Mouse (Mus musculus) myocyte (in vitro differentiated cells): ENCODE measurements around the gene Slc30a7. TPM values are rescaled to one million over a fixed set of nuclear protein-coding genes. Genes with fewer than 3 reads are reported as not detected.

Experiments used
- H3K27me3 ChIP-seq: one replicate; pipeline ENCODE4 v1.6.1; 2011; ENCODE audit not compliant: control insufficient read depth, insufficient read depth, insufficient read length
- H3K36me3 ChIP-seq: one replicate; pipeline ENCODE4 v1.6.1; 2011; ENCODE audit not compliant: control insufficient read depth, insufficient read depth
- H3K4me2 ChIP-seq: one replicate; pipeline ENCODE4 v1.6.1; 2011; ENCODE audit warnings: low read depth, control low read depth
- H3K4me3 ChIP-seq: one replicate; pipeline ENCODE4 v1.5.1; 2011; ENCODE audit warnings: mild to moderate bottlenecking, control low read depth, moderate library complexity
- H3K79me2 ChIP-seq: one replicate; pipeline ENCODE4 v1.6.1; 2011; ENCODE audit not compliant: control insufficient read depth, insufficient read depth
- H3ac ChIP-seq: one replicate; pipeline ENCODE4 v1.6.1; 2011; ENCODE audit not compliant: control insufficient read depth, insufficient read length
- CEBPB ChIP-seq: IDR thresholded peaks from 2 replicates; pipeline ENCODE4 v1.6.1; 2011; ENCODE audit warnings: mild to moderate bottlenecking, moderate library complexity; ENCODE audit not compliant: poor library complexity, insufficient read depth, severe bottlenecking
- E2F4 ChIP-seq: IDR thresholded peaks from one replicate; pipeline ENCODE4 v1.6.1; 2011; ENCODE audit warnings: mild to moderate bottlenecking, control low read depth, moderate library complexity; ENCODE audit not compliant: insufficient read depth
- MAX ChIP-seq: IDR thresholded peaks from one replicate; pipeline ENCODE4 v1.6.1; 2011; ENCODE audit warnings: low read depth, mild to moderate bottlenecking, control low read depth
- MYOD1 ChIP-seq, 3 experiments: IDR thresholded peaks; one replicate each; pipeline ENCODE4 v1.6.1; 2011; ENCODE audit warnings: control low read depth in 2 of 3, low read depth in 2 of 3, mild to moderate bottlenecking in 2 of 3, moderate library complexity in 1 of 3; ENCODE audit not compliant: insufficient read length in 2 of 3, control insufficient read depth in 1 of 3
- MYOG ChIP-seq, 3 experiments: IDR thresholded peaks; one replicate each; pipeline ENCODE4 v1.6.1; 2011; ENCODE audit warnings: control low read depth in 2 of 3, low read depth in 2 of 3, mild to moderate bottlenecking in 2 of 3; ENCODE audit not compliant: insufficient read length in 2 of 3, control insufficient read depth in 1 of 3, insufficient read depth in 1 of 3
- POLR2A ChIP-seq: IDR thresholded peaks from one replicate; pipeline ENCODE4 v1.6.1; 2011; ENCODE audit warnings: low read depth, mild to moderate bottlenecking, control low read depth, moderate library complexity; ENCODE audit not compliant: insufficient read length
- POLR2AphosphoS2 ChIP-seq: IDR thresholded peaks from one replicate; pipeline ENCODE4 v1.6.1; 2011; ENCODE audit warnings: low read depth, control low read depth; ENCODE audit not compliant: insufficient read length
- REST ChIP-seq: IDR thresholded peaks from one replicate; pipeline ENCODE4 v1.6.1; 2011; ENCODE audit warnings: mild to moderate bottlenecking, control low read depth, moderate library complexity; ENCODE audit not compliant: insufficient read depth, insufficient read length
- SRF ChIP-seq: IDR thresholded peaks from one replicate; pipeline ENCODE4 v1.6.1; 2011; ENCODE audit warnings: low read depth; ENCODE audit not compliant: control insufficient read depth, insufficient read length
- TCF12 ChIP-seq: IDR thresholded peaks from one replicate; pipeline ENCODE4 v1.6.1; 2011; ENCODE audit warnings: mild to moderate bottlenecking, control low read depth; ENCODE audit not compliant: poor library complexity, insufficient read depth, severe bottlenecking
- TCF3 ChIP-seq: IDR thresholded peaks from one replicate; pipeline ENCODE4 v1.6.1; 2011; ENCODE audit warnings: low read depth, control low read depth; ENCODE audit not compliant: insufficient read length
- USF1 ChIP-seq: IDR thresholded peaks from one replicate; pipeline ENCODE4 v1.6.1; 2011; ENCODE audit warnings: low read depth, mild to moderate bottlenecking, control low read depth, moderate library complexity
- polyA plus RNA-seq: library from polyadenylated mRNA; unstranded; fragments of >200 nt; fragmentation: generic; extraction: Trizol; gene quantifications from one replicate; pipeline ENCODE4 v1.2.1, GENCODE M21; 2012; ENCODE audit warnings: missing spikeins

Gene Slc30a7
- 3.9 TPM for polyA plus RNA-seq

DNA sequence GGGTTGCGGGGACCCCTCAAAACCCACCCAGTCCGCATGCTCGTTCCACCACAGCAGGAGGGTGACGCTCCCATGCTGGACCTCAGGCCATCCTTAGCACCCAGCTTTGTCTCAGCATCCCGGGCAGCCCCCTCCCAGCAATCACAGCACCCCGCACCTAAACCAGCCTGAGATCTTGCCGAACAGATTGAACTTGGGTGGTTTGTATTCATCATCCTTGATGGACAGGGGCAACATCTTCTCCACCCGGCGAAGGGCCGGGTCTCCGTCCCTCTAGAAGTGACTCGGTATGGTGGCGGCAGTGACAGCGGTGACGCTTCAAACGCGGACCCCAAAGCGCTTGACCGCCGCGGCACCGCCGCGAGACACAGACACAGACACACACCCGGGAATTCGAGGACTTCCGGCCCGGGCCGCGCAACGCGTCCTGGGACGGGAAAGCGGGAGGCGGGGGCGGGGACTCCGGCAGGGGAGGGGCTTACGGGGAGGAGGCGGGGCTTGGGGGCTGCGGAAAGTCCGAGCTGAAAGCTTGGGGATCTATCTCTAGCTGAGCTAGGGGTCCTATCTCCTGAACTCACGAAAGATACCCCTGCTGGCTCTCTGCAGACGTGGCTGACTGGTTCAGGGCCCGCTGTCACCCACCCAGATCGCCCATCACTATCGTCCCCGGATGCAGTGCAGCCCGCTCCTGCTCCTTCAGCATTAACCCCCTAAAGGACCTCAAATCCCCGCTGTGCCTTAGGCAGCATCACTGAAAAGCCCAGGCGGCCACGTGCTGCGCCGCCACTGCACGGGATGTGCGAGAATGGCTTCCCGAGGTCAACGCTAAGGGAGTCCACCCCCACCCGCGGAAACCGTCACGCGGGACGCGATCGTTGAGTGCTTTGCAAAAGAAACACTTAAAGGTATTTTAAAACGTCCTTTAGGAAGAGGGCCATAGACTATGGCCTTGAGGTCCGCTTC, at the start of gene Slc30a7, which contains the start of gene Extl2:
Gene Slc30a7 (minus strand): TSS at position 429 of the 963 bp plus-strand sequence.
Gene Extl2 (plus strand): TSS at position 485 of the 963 bp plus-strand sequence.
- no peaks in the 10 kb centered on the region for H3K27me3 ChIP-seq
- peak; percentile 43 for TF ChIP-seq USF1
- peak; percentile 27 for TF ChIP-seq E2F4
- no peak for TF ChIP-seq SRF
- TF ChIP-seq POLR2A, result peak; percentile 72
- TF ChIP-seq POLR2AphosphoS2, result peak; percentile 57
- TF ChIP-seq MYOG (IDR thresholded peaks at IDR 0.05; ENCODE audit: control insufficient read depth in 1 of 3, insufficient read depth in 1 of 3, insufficient read length in 2 of 3, low read depth in 2 of 3), result no peak
- peaks cover 24% of the 10 kb centered on the region for H3K36me3 ChIP-seq
- peak within 1 kb of the TSS; percentile 99 for H3K4me3 ChIP-seq
- peaks cover 30% of the 10 kb centered on the region for H3K79me2 ChIP-seq
- H3ac ChIP-seq, result peak within 1 kb of the TSS; percentile 86
- H3K4me2 ChIP-seq, result peak within 1 kb of the TSS; percentile 100

DNA sequence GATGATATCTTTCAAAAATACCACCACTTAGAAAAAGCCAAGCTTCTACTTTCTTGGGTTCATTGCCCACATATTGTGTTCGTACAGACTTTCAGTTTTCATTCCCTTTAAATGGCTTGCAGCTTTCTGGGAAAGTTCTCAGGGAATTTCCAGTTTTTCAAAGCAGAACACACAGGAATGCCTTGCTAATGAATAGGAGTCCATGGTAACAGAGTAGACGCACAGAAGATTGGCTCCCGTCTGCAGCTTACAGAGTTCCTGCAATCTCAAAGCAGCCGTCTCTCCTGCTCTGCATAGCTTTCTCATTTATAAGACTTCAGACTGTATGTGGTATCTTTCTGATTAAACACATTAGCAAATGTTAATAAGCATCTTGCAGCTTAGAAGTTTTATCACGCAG, 39.8 kb upstream of the Slc30a7 start:
- H3K27me3 ChIP-seq, result no peaks in the 10 kb centered on the region
- H3K79me2 ChIP-seq, result no peaks in the 10 kb centered on the region

DNA sequence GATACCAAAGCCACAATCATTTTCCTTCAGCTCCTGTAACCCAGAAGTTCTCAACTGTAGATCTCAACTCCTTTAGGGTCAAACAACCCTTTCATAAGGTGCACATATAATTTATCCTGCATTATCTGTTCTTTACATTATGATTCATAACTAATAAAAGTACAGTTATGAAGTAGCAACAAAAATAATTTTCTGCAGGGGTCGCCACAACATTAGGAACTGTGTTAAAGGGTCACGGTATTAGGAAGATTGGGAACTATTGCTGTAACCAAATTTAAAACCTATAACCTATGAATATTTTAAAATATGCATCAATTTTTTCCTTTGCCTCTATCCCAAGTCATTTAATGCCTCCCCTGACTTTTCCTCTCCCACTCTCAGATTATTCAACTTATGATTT, 38.8 kb upstream of the Slc30a7 start:
- Histone ChIP-seq H3K4me3 (no peak overlapping the region), H3ac (no peak overlapping the region), H3K79me2 (no peaks in the 10 kb centered on the region), H3K36me3 (no peaks in the 10 kb centered on the region), H3K27me3 (no peaks in the 10 kb centered on the region), H3K4me2 (no peak overlapping the region)
- TF ChIP-seq CEBPB, result no peak
- no peak for TF ChIP-seq MYOD1 (IDR thresholded peaks at IDR 0.05; ENCODE audit: control insufficient read depth in 1 of 3, insufficient read length in 2 of 3, low read depth in 2 of 3)
- TF ChIP-seq USF1, result no peak
- TF ChIP-seq E2F4, result no peak
- TF ChIP-seq REST, result no peak
- TF ChIP-seq POLR2A, result no peak

More for the DNA sequence above, 39.8 kb upstream of the Slc30a7 start:
- Histone ChIP-seq H3K36me3 (no peaks in the 10 kb centered on the region), H3K4me2 (no peak overlapping the region), H3ac (no peak overlapping the region), H3K4me3 (no peak overlapping the region)
- TF ChIP-seq CEBPB (no peak), MYOG (IDR thresholded peaks at IDR 0.05; ENCODE audit: control insufficient read depth in 1 of 3, insufficient read depth in 1 of 3, insufficient read length in 2 of 3, low read depth in 2 of 3) (no peak), MYOD1 (IDR thresholded peaks at IDR 0.05; ENCODE audit: control insufficient read depth in 1 of 3, insufficient read length in 2 of 3, low read depth in 2 of 3) (no peak), SRF (no peak), MAX (no peak), REST (no peak), TCF3 (no peak), E2F4 (no peak), POLR2A (no peak), POLR2AphosphoS2 (no peak), USF1 (no peak), TCF12 (no peak)

DNA sequence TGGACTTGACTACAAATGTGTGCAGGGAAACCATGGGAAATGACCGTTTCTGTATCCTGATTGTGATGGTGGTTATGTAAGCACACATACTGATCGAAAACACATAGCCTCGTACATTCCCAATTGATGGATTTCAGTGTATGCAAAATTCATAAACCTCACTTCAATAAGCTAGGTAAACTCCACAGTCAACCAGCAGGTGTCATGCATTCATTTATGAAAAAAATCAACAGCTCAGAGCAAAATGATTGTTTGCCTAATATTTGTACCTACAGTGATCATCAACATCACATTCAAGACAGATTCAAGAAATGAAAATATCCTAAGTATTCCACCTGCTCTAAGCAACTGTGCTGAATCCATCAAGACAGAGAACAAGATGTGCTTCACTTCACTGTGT, 33.6 kb upstream of the Slc30a7 start:
- H3K36me3 ChIP-seq, result no peaks in the 10 kb centered on the region
- H3ac ChIP-seq, result no peak overlapping the region
- no peaks in the 10 kb centered on the region for H3K79me2 ChIP-seq
- H3K4me2 ChIP-seq, result no peak overlapping the region
- no peak for TF ChIP-seq TCF12
- TF ChIP-seq E2F4, result no peak
- no peak for TF ChIP-seq REST
- no peak for TF ChIP-seq USF1
- no peak for TF ChIP-seq CEBPB
- TF ChIP-seq MYOD1 (IDR thresholded peaks at IDR 0.05; ENCODE audit: control insufficient read depth in 1 of 3, insufficient read length in 2 of 3, low read depth in 2 of 3), result no peak
- no peak for TF ChIP-seq MAX
- TF ChIP-seq TCF3, result no peak
- TF ChIP-seq POLR2A, result no peak
- TF ChIP-seq POLR2AphosphoS2, result no peak
- no peak for TF ChIP-seq MYOG (IDR thresholded peaks at IDR 0.05; ENCODE audit: control insufficient read depth in 1 of 3, insufficient read depth in 1 of 3, insufficient read length in 2 of 3, low read depth in 2 of 3)
- TF ChIP-seq SRF, result no peak
- no peak overlapping the region for H3K4me3 ChIP-seq
- H3K27me3 ChIP-seq, result no peaks in the 10 kb centered on the region
